Comparison of ENCODE assay signal across 28 mouse cellular contexts in genomic region chr7:27203730-27204449, GRCm38 (mm10). TPM values are rescaled to one million over a fixed set of nuclear protein-coding genes. Genes with fewer than 3 reads are reported as not detected.
A peak's percentile ranks its signal among the peaks of the same experiment; 100 is the strongest.
DNase-seq lines count a peak whose midpoint lies in the region; ATAC-seq and TF ChIP-seq lines count a peak whose summit lies in the region.
"Had no signal": no experiment of that assay in that cellular context is flagged by ENCODE, and none has a peak within 500 bp of the region (broad histone marks: within the 10 kb centered on the region; RNA-seq: fewer than 3 reads in every experiment).

No protein-coding gene starts in this region.

- TF ChIP-seq CTCF in gastrocnemius, adult 2 months (IDR thresholded peaks at IDR 0.05), result no peak

- H3K4me3 ChIP-seq in gastrocnemius, adult 2 months, result no peak overlapping the region
- H3K4me3 ChIP-seq in forebrain, embryonic 12.5 days (replicated peaks), result no peak overlapping the region
- H3K4me3 ChIP-seq: heart, embryonic 10.5 days; hindbrain, embryonic 15.5 days; midbrain, embryonic 12.5 days; neural tube, embryonic 15.5 days; stomach, embryonic 15.5 days had no signal

- H3K4me2 ChIP-seq in forebrain, embryonic 12.5 days, result no peak overlapping the region
- H3K4me2 ChIP-seq: hindbrain, embryonic 15.5 days; midbrain, embryonic 12.5 days; neural tube, embryonic 15.5 days; stomach, embryonic 15.5 days had no signal

- no peak overlapping the region for H3K27ac ChIP-seq in gastrocnemius, adult 2 months
- H3K27ac ChIP-seq in forebrain, embryonic 12.5 days, result no peak overlapping the region
- H3K27ac ChIP-seq: heart, embryonic 10.5 days; hindbrain, embryonic 15.5 days; midbrain, embryonic 12.5 days; neural tube, embryonic 15.5 days; stomach, embryonic 15.5 days had no signal

- no peaks in the 10 kb centered on the region for H3K9me3 ChIP-seq in forebrain, embryonic 12.5 days
- H3K9me3 ChIP-seq: heart, embryonic 10.5 days; hindbrain, embryonic 15.5 days; midbrain, embryonic 12.5 days; neural tube, embryonic 15.5 days; stomach, embryonic 15.5 days had no signal

- peaks cover 64% of the 10 kb centered on the region for H3K36me3 ChIP-seq in forebrain, embryonic 12.5 days (replicated peaks)

- no peak for ATAC-seq in forebrain, embryonic 12.5 days (ENCODE audit: low FRiP score)
- ATAC-seq: forebrain, embryonic 14.5 days; liver, postnatal 0 days had no signal

- no peaks in the 10 kb centered on the region for H3K4me1 ChIP-seq in forebrain, embryonic 12.5 days
- H3K4me1 ChIP-seq: heart, embryonic 10.5 days; hindbrain, embryonic 15.5 days; midbrain, embryonic 12.5 days; neural tube, embryonic 15.5 days; stomach, embryonic 15.5 days had no signal

- H3K9ac ChIP-seq in forebrain, embryonic 12.5 days, result no peak overlapping the region
- H3K9ac ChIP-seq: hindbrain, embryonic 15.5 days; liver, postnatal 0 days; midbrain, embryonic 12.5 days; neural tube, embryonic 15.5 days; stomach, embryonic 15.5 days had no signal

- DNase-seq in cerebellum, adult 11-12 months, result peak; percentile 64
- DNase-seq in cerebellum, postnatal 4 days (ENCODE audit: low spot score in 2 of 2), result no peak
- peak; percentile 34 to 47 for DNase-seq in kidney, adult 8-10 months
- DNase-seq in kidney, adult 11 months, result no peak
- peak; percentile 4 for DNase-seq in thymus, postnatal 14 days
- DNase-seq in thymus, adult 18-20 months, result no peak
- no peak for DNase-seq in gastrocnemius, adult 2 months
- DNase-seq: adrenal gland, postnatal 10 days; layer of hippocampus, postnatal 36 days; liver, postnatal 0 days; lung, postnatal 10 days had no signal

- intact Hi-C loops in gastrocnemius, adult 2 months (cut with DNase I), result no loop called here

- 97% methylated on average over 8 of the region's 8 CpGs for WGBS in forebrain, embryonic 12.5 days

- H3K27me3 ChIP-seq in forebrain, embryonic 12.5 days, result no peaks in the 10 kb centered on the region
- H3K27me3 ChIP-seq: hindbrain, embryonic 15.5 days; midbrain, embryonic 12.5 days; neural tube, embryonic 15.5 days; stomach, embryonic 15.5 days had no signal

RNA-seq across cellular contexts. Expression of gene Snrpa, which starts 7.8 kb away (rescaled TPM):
- 10 to 100 TPM; 32.5 to 37.3 TPM for total RNA-seq in gastrocnemius, adult 2 months (2021)
- 302 and 306 TPM in 2 replicates for polyA plus RNA-seq in forebrain, embryonic 12.5 days (2016; fragmentation: Nextera tagmentation; extraction: Ambion mirVana)

RNA-seq across cellular contexts. Expression of gene BC024978, which starts 8.3 kb away (rescaled TPM):
- total RNA-seq in gastrocnemius, adult 2 months (2021), result 10 to 100 TPM; 14.6 to 15.8 TPM
- 3.9 and 4.1 TPM in 2 replicates for polyA plus RNA-seq in forebrain, embryonic 12.5 days (2016; fragmentation: Nextera tagmentation; extraction: Ambion mirVana)

RNA-seq across cellular contexts. Expression of gene Mia, which starts 22.9 kb away (rescaled TPM):
- not detected for total RNA-seq in gastrocnemius, adult 2 months (2021)
- 9.0 and 11.7 TPM in 2 replicates for polyA plus RNA-seq in forebrain, embryonic 12.5 days (2016; fragmentation: Nextera tagmentation; extraction: Ambion mirVana)
- total RNA-seq: hematopoietic stem cell, adult 5-6 weeks; liver, adult 2 months had no signal

RNA-seq across cellular contexts. Expression of gene Gm21983, which starts 23.0 kb away (rescaled TPM):
- under 1 TPM in 1 of 2 experiments, not detected in 1; 0.18 TPM for total RNA-seq in gastrocnemius, adult 2 months (2021)
- polyA plus RNA-seq in forebrain, embryonic 12.5 days (2016; fragmentation: Nextera tagmentation; extraction: Ambion mirVana), result 0.59 TPM in 1 of 2 replicates, not detected in the other
- total RNA-seq: adrenal gland, postnatal 10 days; gastrocnemius, adult 8-10 months; hematopoietic stem cell, adult 5-6 weeks; layer of hippocampus, adult 8-10 months; layer of hippocampus, postnatal 36 days; left cerebral cortex, postnatal 10 days had no signal
- polyA plus RNA-seq: brain, embryonic 14.5 days; embryonic facial prominence, embryonic 14.5 days; forebrain, embryonic 14.5 days; heart, embryonic 10.5 days; heart, embryonic 16.5 days; intestine, embryonic 14.5 days; limb, embryonic 11.5 days; liver, adult 2 months; liver, postnatal 0 days had no signal

RNA-seq across cellular contexts. Expression of gene Itpkc, which starts 24.6 kb away (rescaled TPM):
- total RNA-seq in gastrocnemius, adult 2 months (2021), result 1 to 10 TPM; 3.9 to 4.3 TPM
- polyA plus RNA-seq in forebrain, embryonic 12.5 days (2016; fragmentation: Nextera tagmentation; extraction: Ambion mirVana), result 6.3 and 7.5 TPM in 2 replicates

Comparison
In these comparisons a context has a peak if more than half of its experiments do, and no peak if none do; other contexts are left out.
1. DNase-seq: peak in cerebellum, adult 11-12 months (single experiment), kidney, adult 8-10 months (2 of 2) and thymus, postnatal 14 days (single experiment); none in cerebellum, postnatal 4 days (0 of 2), kidney, adult 11 months (single experiment), thymus, adult 18-20 months (0 of 2) and gastrocnemius, adult 2 months (single experiment).